Comparison of ENCODE assay signal across 10 mouse cellular contexts in the genomic region with DNA sequence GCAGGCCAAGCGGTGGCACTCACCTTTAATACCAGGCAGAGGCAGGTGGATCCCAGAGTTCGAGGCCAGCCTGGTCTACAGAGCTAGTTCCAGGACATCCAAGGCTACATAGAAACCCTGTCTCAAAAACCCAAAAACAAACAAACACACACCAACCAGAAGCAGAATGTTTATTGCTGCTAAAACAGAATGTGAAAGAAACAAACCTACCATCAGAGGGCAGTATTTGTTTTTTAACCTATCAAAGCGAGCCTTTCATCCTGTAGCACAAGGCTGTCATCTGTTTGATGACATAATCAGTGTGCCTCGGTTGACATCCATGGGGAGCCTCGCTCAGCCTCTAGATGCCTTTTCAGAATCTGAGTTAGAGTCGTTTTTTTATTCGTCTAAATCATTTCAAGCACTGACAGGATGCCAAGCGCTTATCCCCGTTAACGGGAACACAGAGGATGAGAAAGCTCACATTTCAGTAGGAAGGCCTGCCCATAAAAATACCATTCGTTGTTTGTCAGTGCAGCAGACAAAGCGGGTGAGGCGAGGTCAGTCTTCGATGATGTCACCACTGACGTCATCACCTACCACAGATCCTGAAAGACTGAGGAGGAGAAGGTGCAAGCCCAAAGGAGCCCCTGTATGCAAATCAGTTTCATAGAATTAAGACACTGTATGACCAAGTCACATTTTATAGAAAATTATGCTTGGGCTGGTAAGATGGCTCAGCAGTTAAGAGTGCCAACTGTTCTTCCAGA. TPM values are rescaled to one million over a fixed set of nuclear protein-coding genes. Genes with fewer than 3 reads are reported as not detected.
DNase-seq lines count a peak whose midpoint lies in the region; ATAC-seq and TF ChIP-seq lines count a peak whose summit lies in the region.
"Had no signal": no experiment of that assay in that cellular context is flagged by ENCODE, and none has a peak within 500 bp of the region (broad histone marks: within the 10 kb centered on the region; RNA-seq: fewer than 3 reads in every experiment).

No protein-coding gene starts in this region.

- no peaks in the 10 kb centered on the region for H3K27me3 ChIP-seq in lung, postnatal 0 days (replicated peaks; ENCODE audit: insufficient read depth, low read length)
- no peaks in the 10 kb centered on the region for H3K27me3 ChIP-seq in small intestine, adult 2 months (ENCODE audit: control insufficient read depth, insufficient read depth, low read length)
- H3K27me3 ChIP-seq: embryonic facial prominence, embryonic 15.5 days had no signal

- H3K36me3 ChIP-seq in lung, postnatal 0 days (ENCODE audit: insufficient read depth, low read length), result no peaks in the 10 kb centered on the region
- H3K36me3 ChIP-seq in small intestine, adult 2 months (ENCODE audit: control insufficient read depth, insufficient read depth, low read length), result peaks cover 4% of the 10 kb centered on the region; the same call in 1 of the 2 replicates

- no peak overlapping the region for H3K4me3 ChIP-seq in lung, postnatal 0 days (ENCODE audit: low read depth, low read length)
- H3K4me3 ChIP-seq in small intestine, adult 2 months (ENCODE audit: low read depth, low read length), result no peak overlapping the region
- H3K4me3 ChIP-seq: embryonic facial prominence, embryonic 15.5 days had no signal

- DNase-seq in frontal cortex, postnatal 25 days (ENCODE audit: low spot score in 2 of 2), result no peak
- DNase-seq in lung, postnatal 0 days (ENCODE audit: low spot score), result peak; percentile 44
- DNase-seq in lung, postnatal 14 days, result no peak
- DNase-seq in ES-CJ7 (ENCODE audit: low read depth, low spot score), result peak; percentile 65
- DNase-seq in gastrocnemius, postnatal 14 days, result no peak
- DNase-seq: kidney, adult 18-20 months had no signal

- intact Hi-C loops in gastrocnemius, postnatal 14 days (cut with DNase I; ENCODE audit: low total_unique reads), result loop anchor here (10.0 kb wide), 1 partner anchor 394 kb away; no protein-coding TSS in a partner anchor

- H3K27ac ChIP-seq in lung, postnatal 0 days (ENCODE audit: low read length), result no peak overlapping the region
- H3K27ac ChIP-seq in small intestine, adult 2 months (ENCODE audit: insufficient read depth, low read depth, low read length), result no peak overlapping the region
- H3K27ac ChIP-seq: embryonic facial prominence, embryonic 15.5 days had no signal

- no peak for TF ChIP-seq POLR2A in small intestine, adult 2 months (IDR thresholded peaks at IDR 0.05; ENCODE audit: low read depth, low read length)

- peak; percentile 34 for TF ChIP-seq CTCF in lung, postnatal 0 days (IDR thresholded peaks at IDR 0.05)
- peak; percentile 9; the same call in 1 of the 2 replicates for TF ChIP-seq CTCF in small intestine, adult 2 months (IDR thresholded peaks at IDR 0.05; ENCODE audit: extremely low read depth, insufficient read length, insufficient replicate concordance, low read depth, low read length)

- no peak overlapping the region for H3K9ac ChIP-seq in lung, postnatal 0 days (replicated peaks; ENCODE audit: low read depth)
- H3K9ac ChIP-seq: embryonic facial prominence, embryonic 15.5 days had no signal

- TF ChIP-seq EP300 in lung, postnatal 0 days (IDR thresholded peaks at IDR 0.05), result no peak

- peaks cover 11% of the 10 kb centered on the region; the same call in 1 of the 2 replicates for H3K4me1 ChIP-seq in lung, postnatal 0 days (ENCODE audit: insufficient read depth, low read depth, low read length)
- H3K4me1 ChIP-seq in small intestine, adult 2 months (ENCODE audit: control insufficient read depth, insufficient read depth, insufficient read length, low read length), result peaks cover 2% of the 10 kb centered on the region; the same call in 1 of the 2 replicates

- ATAC-seq in frontal cortex, adult (ENCODE audit: low TSS enrichment), result peak; percentile 47
- no peak for ATAC-seq in lung, postnatal 0 days
- no peak for ATAC-seq in monocyte, adult 5-6 weeks (replicated peaks; ENCODE audit: insufficient number of reproducible peaks, low FRiP score, low TSS enrichment, poor library complexity, severe bottlenecking)

- H3K4me2 ChIP-seq in lung, postnatal 0 days (replicated peaks; ENCODE audit: low read depth, low read length), result no peak overlapping the region
- H3K4me2 ChIP-seq: embryonic facial prominence, embryonic 15.5 days had no signal

- WGBS in lung, postnatal 0 days, result 64% methylated on average over 15 of the region's 15 CpGs
- 75% methylated on average over 15 of the region's 15 CpGs for WGBS in small intestine, adult 2 months

- no peaks in the 10 kb centered on the region for H3K9me3 ChIP-seq in lung, postnatal 0 days (ENCODE audit: low read length)
- H3K9me3 ChIP-seq: embryonic facial prominence, embryonic 15.5 days had no signal

RNA-seq across cellular contexts. Expression of gene Cep19, which starts 11.5 kb away (rescaled TPM):
- polyA plus RNA-seq in lung, postnatal 0 days (2015; fragmentation: Nextera tagmentation; extraction: Ambion mirVana), result 17.3 and 21.6 TPM in 2 replicates
- polyA plus RNA-seq in small intestine, adult 2 months (2012; rRNA removed), result 5.6 and 10.2 TPM in 2 replicates
- total RNA-seq in gastrocnemius, postnatal 14 days (2021), result 1 to 10 TPM; 6.1 to 7.6 TPM
- total RNA-seq in monocyte, adult 5-6 weeks (2017), result 11.1 to 15.4 TPM (median 12.7 TPM) in 3 replicates

RNA-seq across cellular contexts. Expression of gene Pigx, which starts 11.6 kb away (rescaled TPM):
- polyA plus RNA-seq in lung, postnatal 0 days (2015; fragmentation: Nextera tagmentation; extraction: Ambion mirVana), result 57.7 and 61.4 TPM in 2 replicates
- polyA plus RNA-seq in small intestine, adult 2 months (2012; rRNA removed), result 14.6 and 32.5 TPM in 2 replicates
- total RNA-seq in gastrocnemius, postnatal 14 days (2021), result 10 to 100 TPM; 12.3 to 12.9 TPM
- total RNA-seq in monocyte, adult 5-6 weeks (2017), result 47.5 to 86.8 TPM (median 70.6 TPM) in 3 replicates

RNA-seq across cellular contexts. Expression of gene Pak2, which starts 32.0 kb away (rescaled TPM):
- polyA plus RNA-seq in lung, postnatal 0 days (2015; fragmentation: Nextera tagmentation; extraction: Ambion mirVana), result 25.8 and 30.6 TPM in 2 replicates
- 7.4 and 16.1 TPM in 2 replicates for polyA plus RNA-seq in small intestine, adult 2 months (2012; rRNA removed)
- total RNA-seq in gastrocnemius, postnatal 14 days (2021), result 10 to 100 TPM; 18.9 to 19.7 TPM
- total RNA-seq in monocyte, adult 5-6 weeks (2017), result 73.5 to 104 TPM (median 79.7 TPM) in 3 replicates

RNA-seq across cellular contexts. Expression of gene Nrros, which starts 54.3 kb away (rescaled TPM):
- polyA plus RNA-seq in lung, postnatal 0 days (2015; fragmentation: Nextera tagmentation; extraction: Ambion mirVana), result 31.5 and 43.5 TPM in 2 replicates
- polyA plus RNA-seq in small intestine, adult 2 months (2012; rRNA removed), result 5.3 and 6.7 TPM in 2 replicates
- total RNA-seq in gastrocnemius, postnatal 14 days (2021), result 1 to 10 TPM; 5.3 to 5.6 TPM
- total RNA-seq in monocyte, adult 5-6 weeks (2017), result 151 to 182 TPM (median 158 TPM) in 3 replicates

Comparison
In these comparisons a context has a peak if more than half of its experiments do, and no peak if none do; other contexts are left out.
1. DNase-seq: peak in lung, postnatal 0 days (single experiment) and ES-CJ7 (single experiment); none in frontal cortex, postnatal 25 days (0 of 2), lung, postnatal 14 days (single experiment) and gastrocnemius, postnatal 14 days (single experiment).